Mouse (Mus musculus): ENCODE results near the gene Ccdc191. TPM values are rescaled to one million over a fixed set of nuclear protein-coding genes. Genes with fewer than 3 reads are reported as not detected.

Gene Ccdc191
- polyA plus RNA-seq, 1 experiment from 2014 or later: 20.2 TPM

DNA sequence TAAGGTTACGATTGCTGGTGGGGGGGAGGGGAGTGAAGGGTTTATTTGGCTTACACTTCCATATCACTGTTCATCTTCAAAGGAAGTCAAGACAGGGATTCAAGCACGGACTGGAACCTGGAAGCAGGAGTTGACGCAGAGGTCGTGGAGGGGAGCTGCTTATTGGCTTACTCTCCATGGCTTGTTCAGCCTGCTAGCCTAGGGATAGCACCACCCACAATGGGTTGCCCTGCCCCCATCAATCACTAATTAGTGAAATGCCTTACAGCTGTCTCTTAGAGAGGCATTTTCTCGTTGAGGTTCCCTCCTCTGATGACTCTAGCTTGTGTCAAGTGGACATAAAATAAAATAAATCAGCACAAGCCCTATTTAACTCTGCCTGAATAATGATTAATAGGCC, 121.4 kb downstream of the Ccdc191 start:
- H3K4me3 ChIP-seq: no peak overlapping the region
- H3K9me3 ChIP-seq: no peaks in the 10 kb centered on the region
- no peak for DNase-seq (ENCODE audit: low spot score)
- WGBS: 63% methylated on average over 5 of the region's 5 CpGs
- H3K27ac ChIP-seq (replicated peaks): no peak overlapping the region
- 0 out of 2 replicates have a peak, but pooled peaks cover 2% of the 10 kb centered on the region for H3K4me1 ChIP-seq
- no peaks in the 10 kb centered on the region for H3K36me3 ChIP-seq (replicated peaks)
- H3K27me3 ChIP-seq (replicated peaks; ENCODE audit: low read depth, poor library complexity, severe bottlenecking): no peaks in the 10 kb centered on the region

Small RNA genes within 50 kb of the gene (microRNA-seq; reads per million reads assigned to microRNA genes)
- not detected for gene Mir3470b

Other genes with a start within 250 kb of the Ccdc191 start
- not detected in 2 replicates for gene Tigit, start 225.7 kb upstream of the Ccdc191 start, polyA plus RNA-seq (2016; fragmentation: Nextera tagmentation; extraction: Ambion mirVana)
- gene Drd3, start 135.8 kb upstream of the Ccdc191 start, polyA plus RNA-seq (2016; fragmentation: Nextera tagmentation; extraction: Ambion mirVana): not detected in 2 replicates
- gene Qtrt2, start 37.0 kb downstream of the Ccdc191 start, polyA plus RNA-seq (2016; fragmentation: Nextera tagmentation; extraction: Ambion mirVana): 36.0 and 37.4 TPM in 2 replicates
- gene Zdhhc23, start 90.0 kb downstream of the Ccdc191 start, polyA plus RNA-seq (2016; fragmentation: Nextera tagmentation; extraction: Ambion mirVana): 0.50 and 0.59 TPM in 2 replicates
- 3.3 and 3.8 TPM in 2 replicates for gene Gramd1c, start 173.5 kb downstream of the Ccdc191 start, polyA plus RNA-seq (2016; fragmentation: Nextera tagmentation; extraction: Ambion mirVana)
- gene Atp6v1a, start 249.9 kb downstream of the Ccdc191 start, polyA plus RNA-seq (2016; fragmentation: Nextera tagmentation; extraction: Ambion mirVana): 40.5 and 42.8 TPM in 2 replicates